In genomic region chr6:51697754-51698153, GRCm38 (mm10) we compare ENCODE assay signal across 12 mouse cellular contexts.
DNase-seq lines count a peak whose midpoint lies in the region.
"Had no signal": no experiment of that assay in that cellular context is flagged by ENCODE, and none has a peak within 500 bp of the region (broad histone marks: within the 10 kb centered on the region; RNA-seq: fewer than 3 reads in every experiment).

No protein-coding gene starts in this region.

- peak; percentile 61 for DNase-seq in adrenal gland, postnatal 14 days
- no peak for DNase-seq in adrenal gland, postnatal 10 days
- peak; percentile 49 to 51 for DNase-seq in adrenal gland, postnatal 36 days
- DNase-seq in adrenal gland, adult 8-10 months, result no peak
- peak; percentile 8 for DNase-seq in urinary bladder, adult 2 months (ENCODE audit: low spot score)
- DNase-seq in urinary bladder, postnatal 10 days (ENCODE audit: low spot score), result no peak
- no peak for DNase-seq in embryo, embryonic 9.5 days (ENCODE audit: extremely low spot score)
- DNase-seq: cerebellum, adult 11-12 months; cerebellum, adult 2 months; cerebellum, adult 9-10 months; cerebellum, postnatal 10 days; cerebellum, postnatal 25 days had no signal

Comparison
In these comparisons a context has a peak if more than half of its experiments do, and no peak if none do; other contexts are left out.
1. DNase-seq: peak in adrenal gland, postnatal 14 days (single experiment), adrenal gland, postnatal 36 days (2 of 2) and urinary bladder, adult 2 months (single experiment); none in adrenal gland, postnatal 10 days (single experiment), adrenal gland, adult 8-10 months (single experiment), urinary bladder, postnatal 10 days (single experiment) and embryo, embryonic 9.5 days (single experiment).